Mouse (Mus musculus) ovary, adult 18-20 months (tissue): ENCODE data around the gene Zfp119a.
A peak's percentile ranks its signal among the peaks of the same experiment; 100 is the strongest.
"Not testable (repeated sequence)": the region's sequence is repeated elsewhere in the genome, so short reads cannot be mapped to it uniquely, and the experiment has no call there.

Source experiments
- DNase-seq: peaks from one replicate; pipeline ENCODE4 v3.0.0; 2022; ENCODE audit warnings: low spot score, mixed read lengths

The Zfp119a gene

DNA sequence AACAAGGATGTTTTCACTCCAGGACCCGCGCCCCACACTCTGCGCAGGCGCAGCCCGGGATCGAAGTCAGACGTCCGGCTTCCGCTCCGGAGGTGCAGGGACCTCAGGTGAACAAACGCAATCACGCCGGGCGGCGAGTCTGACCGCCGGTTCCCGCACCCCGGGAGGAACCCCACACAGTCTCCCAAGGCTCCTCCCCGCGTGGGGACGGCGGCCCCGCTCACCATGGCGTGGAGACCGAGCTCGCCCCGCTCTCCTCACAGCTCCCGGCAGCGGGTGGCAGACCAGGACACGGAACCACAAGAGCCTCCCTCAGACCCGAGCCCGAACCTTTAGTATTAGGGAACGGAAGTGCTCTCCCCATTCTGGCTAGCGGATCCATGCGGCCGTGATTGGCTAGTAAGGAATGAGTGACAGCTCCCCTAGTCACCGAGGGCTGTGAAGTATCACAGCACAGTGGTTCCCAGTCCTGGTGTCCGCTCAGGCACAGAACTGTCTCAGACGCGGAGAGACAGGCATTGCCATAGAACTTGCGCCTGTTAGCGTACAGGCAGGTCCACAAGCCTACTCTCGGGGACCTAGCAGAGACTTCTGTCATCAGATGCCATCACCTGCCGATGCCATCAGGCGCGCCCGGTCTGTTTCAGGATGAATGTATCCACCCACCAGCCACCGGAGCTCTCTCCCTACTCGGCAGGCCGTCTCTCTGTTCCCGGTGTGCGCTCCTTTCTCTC is at the start of gene Zfp119a:
Zfp119a (minus strand) TSS at position 295 of the 734 bp plus-strand sequence.
- DNase-seq, result peak; percentile 70

DNA sequence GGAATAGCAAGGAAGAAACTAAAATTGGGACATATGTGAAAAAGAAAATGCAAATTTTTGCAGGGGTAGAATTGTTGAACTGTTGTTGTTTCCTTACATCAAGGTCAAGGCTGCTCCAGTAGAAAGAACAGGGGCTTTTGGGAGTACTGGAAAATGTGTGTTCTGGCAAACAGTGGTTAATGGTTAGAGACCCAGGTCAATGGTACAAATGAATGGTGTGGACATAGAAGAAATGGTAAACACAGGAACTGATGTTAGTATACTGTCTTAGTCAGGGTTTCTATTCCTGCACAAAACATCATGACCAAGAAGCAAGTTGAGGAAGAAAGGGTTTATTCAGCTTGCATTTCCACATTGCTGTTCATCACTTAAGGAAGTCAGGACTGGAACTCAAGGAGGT is 27.9 kb upstream of the Zfp119a start:
- no peak for DNase-seq

DNA sequence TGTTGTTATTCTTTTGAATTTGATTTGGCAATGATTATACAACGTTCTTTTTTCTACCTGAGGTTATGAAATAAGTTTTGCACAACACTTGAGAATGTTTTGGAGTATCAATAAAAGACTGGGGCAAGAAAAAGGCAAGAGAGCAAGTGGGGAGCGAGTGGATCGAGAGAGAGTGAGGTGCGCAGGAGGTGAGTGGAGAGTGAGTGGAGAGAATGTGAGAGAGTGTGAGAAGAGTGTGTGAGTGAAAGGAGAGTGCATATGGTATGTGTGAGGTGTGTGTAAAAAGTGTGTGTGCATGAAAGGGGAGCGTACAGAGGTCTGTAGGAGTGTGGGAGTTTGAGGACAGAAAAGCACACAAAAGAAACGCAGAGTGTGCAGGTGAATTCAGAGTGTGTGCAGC is 25.4 kb upstream of the Zfp119a start:
- no peak for DNase-seq

DNA sequence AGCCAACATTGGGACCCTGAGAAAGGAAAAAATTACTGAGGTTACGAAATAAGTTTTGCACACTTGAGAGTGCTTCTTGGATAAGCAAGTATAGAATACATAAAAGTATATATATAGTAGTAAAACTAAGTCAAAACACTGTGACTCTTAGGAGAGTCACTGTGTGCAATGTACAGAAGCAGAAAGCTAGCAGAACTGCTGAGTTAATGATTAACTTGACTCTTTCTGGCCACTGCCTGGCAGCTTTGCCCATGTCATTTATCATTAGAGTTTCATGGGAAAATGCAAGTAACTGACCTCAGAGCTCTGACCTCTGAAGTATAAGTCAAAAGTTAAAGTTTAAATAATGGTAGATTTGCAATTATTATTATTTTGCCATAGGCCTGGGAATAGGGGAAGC is 25.0 kb upstream of the Zfp119a start:
- DNase-seq, result no peak

GRCm38 (mm10) chr17:55903087-55903486 is 24.4 kb upstream of the Zfp119a start:
- DNase-seq, result no peak

DNA sequence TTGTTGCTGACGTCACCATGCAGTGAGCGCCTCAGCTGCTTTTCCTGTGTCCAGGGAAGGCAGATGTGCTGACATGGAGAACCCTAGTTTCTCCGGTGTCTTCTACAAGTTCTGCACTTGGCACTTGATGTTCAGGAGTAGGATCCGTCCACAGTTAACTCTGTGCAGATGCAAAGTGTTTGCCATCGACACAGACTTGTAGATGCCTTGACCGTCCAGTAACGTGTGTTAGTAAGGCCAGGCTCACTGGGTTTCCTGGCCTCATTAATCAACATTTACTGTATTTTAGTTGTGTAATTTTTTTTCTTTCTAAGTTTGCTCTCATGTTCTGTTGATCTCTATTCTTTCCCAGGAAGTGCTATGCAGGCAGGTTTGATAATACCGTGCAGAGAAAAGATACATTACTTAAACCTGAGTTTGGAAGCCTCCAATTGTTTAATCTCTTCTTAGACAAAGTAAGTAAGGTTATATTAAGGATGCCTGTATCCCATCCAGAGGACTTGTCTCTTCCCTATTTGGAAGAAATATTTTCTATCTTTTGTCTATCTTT is 13.8 kb upstream of the Zfp119a start:
- DNase-seq, result not testable (repeated sequence)

- no peak for DNase-seq
These were observed 6.2 kb upstream of the Zfp119a start for GRCm38 (mm10) chr17:55884912-55885311.

GRCm38 (mm10) chr17:55883631-55884030 is 4.9 kb upstream of the Zfp119a start:
- DNase-seq, result no peak

- not testable (repeated sequence) for DNase-seq
These were observed 471 bp downstream of the Zfp119a start for GRCm38 (mm10) chr17:55878282-55878635.

- DNase-seq, result no peak
These were observed 1.5 kb downstream of the Zfp119a start for GRCm38 (mm10) chr17:55877184-55877583.

DNA sequence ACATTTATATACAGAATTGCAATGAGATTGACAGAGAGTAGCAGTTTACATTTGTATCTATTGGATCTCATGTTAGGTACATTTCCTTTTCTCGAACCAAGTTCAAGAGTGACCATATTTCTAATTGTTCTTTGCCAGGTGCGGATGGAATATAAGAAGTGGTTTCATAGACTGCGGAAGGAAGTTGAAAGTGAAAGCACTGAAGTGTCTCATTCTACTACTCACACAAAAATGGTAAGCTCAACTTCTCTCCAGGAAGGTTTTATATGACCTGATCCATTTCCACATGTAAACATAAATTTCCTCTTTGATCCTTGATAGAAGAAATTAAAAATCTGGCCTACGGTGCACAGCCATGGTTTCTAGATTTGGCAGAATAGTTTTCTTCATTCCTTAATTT is 35.7 kb downstream of the Zfp119a start:
- DNase-seq, result no peak

DNA sequence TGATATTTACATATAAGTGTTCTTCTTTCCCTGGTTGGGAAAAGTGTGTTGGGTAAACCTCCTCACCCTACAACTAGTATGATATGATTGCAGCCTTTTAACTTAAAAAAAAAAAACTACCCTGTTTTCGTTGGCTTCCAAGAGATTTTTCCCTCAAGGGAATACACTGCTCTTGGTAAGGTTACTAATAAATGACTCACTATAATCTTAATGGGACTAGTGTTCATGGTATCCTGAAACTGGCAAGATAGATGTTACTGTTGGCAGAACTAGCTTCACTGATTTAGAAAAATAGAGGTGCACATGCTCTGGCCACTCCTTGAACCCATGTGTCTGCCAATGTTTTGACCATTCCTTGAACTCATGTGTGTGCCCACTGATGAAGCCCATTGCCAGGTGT is 57.2 kb downstream of the Zfp119a start:
- no peak for DNase-seq

DNA sequence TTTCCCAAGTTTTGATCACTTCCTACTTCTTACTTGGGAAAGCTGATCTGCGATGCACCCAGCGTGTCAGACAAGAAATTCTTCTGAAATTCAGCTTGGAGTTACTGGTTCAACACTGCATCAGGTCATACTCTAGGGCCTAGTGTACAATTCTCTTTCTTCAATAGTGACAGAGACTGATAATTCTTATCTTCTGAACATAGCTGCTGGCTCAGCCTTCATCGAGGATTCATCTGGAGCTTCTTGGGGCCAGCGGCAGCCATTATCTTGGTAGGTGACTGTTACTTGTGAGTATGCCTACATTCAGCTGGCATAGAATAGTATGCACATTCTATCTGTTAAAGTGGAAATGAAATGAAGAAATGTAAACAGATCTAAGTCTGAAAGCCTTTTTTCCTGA is 61.9 kb downstream of the Zfp119a start:
- no peak for DNase-seq
